Mouse (Mus musculus) heart, adult 2 months (tissue): Measurements from ENCODE around the gene Chsy1.

ENCODE experiments used
- CTCF ChIP-seq: fragments of 200-600 bp; IDR thresholded peaks from 2 replicates; pipeline ENCODE4 v1.8.1; 2022; ENCODE audit warnings: antibody characterized with exemption, mild to moderate bottlenecking, moderate library complexity
- POLR2A ChIP-seq: fragments of 200-500 bp; IDR thresholded peaks from 2 replicates; pipeline ENCODE4 v1.6.1; 2011; ENCODE audit warnings: mild to moderate bottlenecking, low read depth, low read length, control low read depth; ENCODE audit not compliant: insufficient read depth

DNA sequence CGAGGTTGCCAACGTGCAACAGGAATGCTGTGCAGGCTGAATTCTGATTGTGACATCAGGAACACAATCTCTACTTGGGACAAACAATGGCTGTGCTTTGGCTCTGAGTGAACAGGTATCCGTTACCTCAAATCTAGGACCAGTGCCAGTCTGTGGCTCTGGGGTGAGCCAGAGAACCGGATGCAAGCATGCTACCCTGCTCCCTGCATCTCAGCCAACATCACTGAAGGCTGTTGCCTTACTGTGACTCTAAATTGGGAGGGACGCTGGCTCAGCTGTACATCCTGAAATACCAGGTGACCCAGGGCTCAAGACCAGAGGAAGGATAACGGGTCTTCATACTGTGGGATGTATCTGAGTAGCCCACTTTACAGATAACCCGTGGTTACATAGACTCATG, 70.4 kb downstream of the Chsy1 start:
- TF ChIP-seq POLR2A (no peak), CTCF (no peak)
